Mouse (Mus musculus): ENCODE results near the gene Ei24.

The Ei24 gene

DNA sequence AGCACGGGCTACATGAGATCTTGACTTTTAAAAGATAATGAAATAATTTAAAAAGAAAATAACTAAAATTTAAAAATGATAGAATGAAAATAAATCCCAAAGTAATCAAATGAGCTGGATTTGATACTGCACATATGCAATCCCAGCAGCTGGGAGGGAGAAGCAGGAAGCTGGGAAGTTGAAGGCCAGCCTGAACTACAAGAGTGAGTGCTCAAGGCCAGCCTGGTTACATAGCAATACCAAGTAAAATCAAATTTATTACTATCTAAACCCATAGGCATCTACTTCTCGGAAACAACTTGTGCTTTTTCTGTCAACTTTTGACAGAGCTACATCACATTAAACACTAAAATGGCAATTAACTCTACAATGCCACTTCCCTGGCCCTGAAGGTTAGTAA, 13.3 kb downstream of the Ei24 start:
- DNase-seq, result no peak

DNA sequence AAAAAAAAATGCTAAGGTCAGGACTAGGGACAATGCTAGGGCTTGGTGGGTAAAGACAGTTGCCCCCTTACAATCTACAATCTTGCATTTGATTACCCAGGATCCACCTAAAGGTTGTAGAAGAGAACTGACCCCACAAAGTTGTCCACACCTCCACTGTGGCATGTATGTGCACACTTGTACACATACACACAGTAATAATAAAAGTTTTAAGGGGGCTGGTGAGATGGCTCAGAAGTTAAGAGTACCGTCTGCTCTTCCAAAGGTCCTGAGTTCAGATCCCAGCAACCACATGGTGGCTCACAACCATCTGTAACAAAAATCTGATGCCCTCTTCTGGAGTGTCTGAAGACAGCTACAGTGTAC, 28.2 kb downstream of the Ei24 start:
- DNase-seq, result no peak

DNA sequence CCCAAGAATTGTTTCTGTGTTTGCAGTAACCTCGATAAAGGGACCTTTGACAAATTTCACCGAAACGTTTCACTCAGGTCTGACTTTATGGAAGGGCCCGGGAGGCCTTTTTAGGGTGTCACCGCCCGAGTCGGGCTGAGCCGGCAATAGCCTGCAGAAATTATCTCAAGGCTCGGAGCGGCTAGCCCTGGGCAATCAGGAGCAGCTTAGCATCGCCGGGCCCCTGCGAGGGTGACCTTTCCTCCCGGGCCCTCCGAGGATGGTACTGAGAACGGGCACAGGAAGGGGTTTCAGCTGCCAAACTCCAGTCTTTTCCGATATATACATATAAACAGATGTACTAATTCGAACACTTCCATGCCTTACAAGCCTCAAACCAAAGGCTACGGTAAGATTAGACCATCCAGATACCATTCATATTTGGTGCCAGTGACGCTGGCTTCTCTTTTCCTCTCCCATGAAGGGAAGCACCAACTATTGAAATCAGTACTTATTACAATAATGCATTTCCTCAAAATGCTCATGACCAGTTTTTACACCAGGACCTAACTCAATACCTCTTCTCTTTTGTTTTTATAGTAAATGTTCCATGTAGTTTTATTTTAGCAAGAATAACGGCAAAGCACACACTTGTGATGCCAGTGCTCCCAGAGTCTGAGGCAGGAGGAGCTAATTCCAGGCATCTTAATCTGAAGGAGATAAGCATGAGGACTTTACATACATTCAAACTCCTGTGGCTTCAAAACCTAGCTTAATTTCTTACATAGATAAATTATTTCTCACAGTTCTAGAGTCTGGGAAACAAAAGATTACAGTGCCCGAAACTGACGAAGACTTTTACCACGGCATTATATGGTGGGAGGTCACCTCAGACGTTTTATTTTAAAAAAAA, 28.8 kb downstream of the Ei24 start:
- no peak for DNase-seq

DNA sequence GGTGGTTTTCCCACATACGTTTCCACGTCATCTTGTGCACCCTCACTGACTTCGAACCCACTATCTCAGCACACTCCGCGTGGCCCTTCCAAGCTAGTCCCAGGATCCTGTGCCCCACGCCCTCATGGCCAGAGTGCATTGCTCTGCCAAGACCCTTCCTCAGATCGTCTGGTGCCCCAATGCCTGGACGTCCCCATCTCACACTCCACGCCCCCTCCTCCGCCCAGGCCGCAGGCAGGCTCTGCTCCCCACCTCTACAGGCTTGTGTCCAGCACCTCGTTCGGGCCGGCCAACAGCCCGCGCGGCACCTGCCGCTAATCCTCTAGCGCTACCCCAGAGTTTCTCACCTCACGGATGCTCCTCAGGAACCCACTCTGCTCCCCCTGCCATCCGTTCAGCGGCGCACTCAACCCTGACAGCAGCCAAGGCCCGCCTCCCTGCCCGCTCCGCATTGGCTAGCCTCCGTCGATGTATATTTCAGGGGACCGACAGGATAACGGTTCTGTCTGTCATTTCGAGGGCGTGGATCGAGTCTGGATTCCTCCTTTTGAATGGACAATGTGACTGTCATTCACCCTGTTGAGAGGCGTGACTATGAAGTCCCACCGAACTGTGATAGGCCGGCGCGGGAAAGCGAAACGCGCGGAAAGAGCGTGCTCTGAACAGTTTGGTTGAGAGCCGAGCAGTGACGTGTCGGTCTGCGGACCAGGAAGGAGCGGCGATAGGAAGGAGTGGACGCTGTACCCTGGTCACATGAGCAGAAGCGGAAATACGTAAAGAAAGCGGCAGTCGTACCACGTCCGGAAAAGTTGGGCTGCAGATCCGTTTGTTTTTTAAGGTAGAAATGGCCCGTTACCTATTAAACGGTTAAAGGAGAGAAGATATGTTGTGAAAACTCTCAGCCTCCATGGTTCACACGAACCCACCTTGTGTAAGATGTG, 29.7 kb downstream of the Ei24 start, which contains the start of gene Stt3a:
Gene Stt3a, minus strand, starts transcription at position 477 of the 941 bp plus-strand sequence.
- DNase-seq, result peak; percentile 99

DNA sequence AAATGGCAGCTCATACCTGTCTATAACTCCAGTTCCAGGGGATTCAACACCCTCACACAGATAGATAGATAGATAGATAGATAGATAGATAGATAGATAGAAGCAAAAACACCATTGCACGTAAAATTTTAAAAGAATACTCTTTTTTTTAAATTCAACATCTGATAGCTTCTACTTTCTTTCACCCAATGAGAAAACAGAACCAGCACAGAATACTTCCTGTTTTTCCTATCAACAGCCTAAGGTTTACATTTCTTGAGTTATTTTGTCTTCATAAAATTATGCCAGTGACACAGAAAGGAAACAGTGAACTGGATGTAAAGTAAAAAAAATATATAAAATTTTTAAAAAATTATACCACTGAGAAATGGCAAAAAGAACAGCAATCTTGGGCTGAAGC, 32.8 kb downstream of the Ei24 start:
- no peak for DNase-seq

Measured in embryo, embryonic 11 days (tissue).